Mouse (Mus musculus) inflammation-experienced regulatory T-cells, adult 6 months (primary cell): ENCODE data around the gene Tk1. TPM values are rescaled to one million over a fixed set of nuclear protein-coding genes. Genes with fewer than 3 reads are reported as not detected.
"Not testable (repeated sequence)": the region's sequence is repeated elsewhere in the genome, so short reads cannot be mapped to it uniquely, and the experiment has no call there.

Experiments
- ATAC-seq: one replicate; pipeline ENCODE4 v1.8.0; 2017
- polyA plus RNA-seq, 3 experiments: library from polyadenylated mRNA; unstranded; fragments of 100-300 nt; shearing (Covaris generic); gene quantifications; one replicate each; pipeline ENCODE4 v1.2.1; 2017

The Tk1 gene
- polyA plus RNA-seq, 3 experiments from 2014 or later = 27.3 to 126 (median 52.4) TPM

DNA sequence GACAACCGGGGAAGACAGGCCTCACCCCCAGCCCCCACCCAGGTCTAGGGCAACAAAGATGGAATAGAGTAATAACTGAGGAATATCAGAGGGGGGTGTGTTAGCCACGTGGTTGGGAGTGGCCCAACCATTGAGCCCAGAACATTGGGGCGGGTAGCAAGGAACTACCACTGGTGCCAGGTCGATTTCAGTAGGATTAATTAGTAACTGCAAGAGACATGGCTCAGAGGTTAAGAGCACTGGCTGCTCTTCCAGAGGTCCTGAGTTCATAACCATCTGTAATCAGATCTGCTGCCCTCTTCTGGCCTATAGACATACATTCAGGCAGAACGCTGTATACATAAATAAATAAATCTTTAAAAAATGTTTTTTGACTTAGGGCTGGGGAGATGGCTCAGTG lies 20.7 kb upstream of the Tk1 start:
- ATAC-seq = no peak

DNA sequence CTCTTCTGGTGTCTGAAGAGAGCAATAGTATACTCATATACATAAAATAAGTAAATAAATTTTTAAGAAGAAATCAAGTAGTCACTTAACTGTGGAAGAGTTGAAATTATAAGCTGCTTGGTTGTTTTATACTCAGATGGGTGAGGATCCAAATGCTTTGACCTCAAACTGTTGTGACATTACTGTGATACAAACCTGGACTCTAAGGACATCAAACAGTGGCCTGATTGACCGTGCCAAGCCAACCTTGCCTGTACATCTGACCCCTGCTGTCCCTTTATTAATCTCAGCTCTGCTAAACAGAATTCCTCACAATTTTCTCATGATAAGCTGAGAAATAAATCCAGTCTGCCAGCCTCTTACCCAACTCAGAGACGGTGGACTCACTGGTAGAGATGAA lies 19.8 kb upstream of the Tk1 start:
- ATAC-seq = no peak

DNA sequence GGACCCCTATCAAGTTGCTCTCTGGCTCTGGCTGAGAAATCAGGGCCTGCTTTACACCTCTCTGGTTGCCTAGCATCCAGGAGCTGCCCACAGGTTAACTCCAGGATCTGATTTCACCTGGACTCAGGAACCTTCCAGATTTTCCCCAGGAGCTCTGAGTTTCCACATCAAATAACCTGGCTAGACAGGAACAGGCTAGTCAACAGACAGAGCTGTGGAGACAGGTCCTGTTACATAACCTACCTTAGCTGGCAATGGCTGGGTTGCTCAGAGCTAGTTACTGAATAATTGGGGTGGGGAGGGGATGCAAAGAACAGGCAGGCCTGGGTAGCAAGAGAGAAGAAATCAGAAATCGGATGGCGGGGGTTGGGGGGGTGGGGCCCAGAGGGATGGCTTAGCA lies 19.1 kb upstream of the Tk1 start:
- no peak for ATAC-seq

DNA sequence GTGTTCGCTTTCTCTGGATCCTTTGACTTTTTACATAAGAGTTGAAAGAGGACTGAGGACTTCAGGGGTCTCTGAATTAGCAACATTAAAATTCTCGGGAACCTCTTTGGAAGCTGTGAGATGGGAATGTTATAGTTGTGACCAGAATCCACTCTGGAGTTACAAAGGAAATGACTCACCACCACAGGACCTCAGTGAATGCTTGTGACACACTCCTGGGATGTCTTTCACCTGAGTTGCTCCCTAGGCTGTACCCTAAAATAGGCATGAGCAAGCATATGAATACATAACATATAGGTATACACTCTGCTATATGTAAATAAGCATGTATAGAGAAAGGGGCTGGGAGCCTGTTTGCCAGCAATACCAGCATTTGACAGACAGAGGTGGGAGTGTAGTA lies 17.5 kb upstream of the Tk1 start:
- no peak for ATAC-seq

DNA sequence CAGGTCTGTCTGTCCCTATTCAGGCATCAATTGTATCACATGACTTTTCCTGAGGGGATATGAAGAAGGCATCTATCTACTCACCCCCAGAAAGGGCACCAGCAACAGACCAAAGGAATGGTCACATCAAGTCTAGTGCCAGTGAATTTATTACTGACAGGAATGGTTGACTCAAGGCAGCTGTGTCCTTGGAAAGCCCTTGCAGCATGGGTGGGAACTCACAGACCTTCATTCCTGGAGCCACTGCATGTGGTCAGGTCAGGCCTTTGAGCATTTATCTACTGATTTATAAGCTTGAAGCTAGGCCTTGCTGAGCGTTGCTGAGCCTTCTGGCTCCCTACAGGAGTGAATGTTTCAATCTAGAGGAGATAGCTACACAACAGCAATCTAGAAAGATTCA lies 15.0 kb upstream of the Tk1 start:
- no peak for ATAC-seq

DNA sequence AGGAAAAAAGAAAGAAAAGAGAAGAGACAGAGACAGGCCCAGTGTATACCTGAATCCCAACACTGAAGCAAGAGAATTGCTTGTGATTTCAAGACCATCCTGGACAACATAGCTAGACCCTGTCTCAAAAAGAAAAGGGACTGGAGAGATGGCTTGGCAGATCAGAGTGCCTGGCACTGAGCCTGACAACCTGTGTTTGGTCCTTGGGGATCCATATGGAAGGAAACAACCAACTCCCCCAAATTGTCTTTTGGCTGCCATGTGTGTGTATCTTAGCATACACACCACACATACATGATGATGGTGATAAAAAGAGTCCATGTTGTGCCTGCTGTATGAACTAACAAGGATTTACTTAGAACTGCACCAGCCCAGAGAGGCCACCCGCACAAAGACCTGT lies 13.1 kb upstream of the Tk1 start:
- ATAC-seq = no peak

DNA sequence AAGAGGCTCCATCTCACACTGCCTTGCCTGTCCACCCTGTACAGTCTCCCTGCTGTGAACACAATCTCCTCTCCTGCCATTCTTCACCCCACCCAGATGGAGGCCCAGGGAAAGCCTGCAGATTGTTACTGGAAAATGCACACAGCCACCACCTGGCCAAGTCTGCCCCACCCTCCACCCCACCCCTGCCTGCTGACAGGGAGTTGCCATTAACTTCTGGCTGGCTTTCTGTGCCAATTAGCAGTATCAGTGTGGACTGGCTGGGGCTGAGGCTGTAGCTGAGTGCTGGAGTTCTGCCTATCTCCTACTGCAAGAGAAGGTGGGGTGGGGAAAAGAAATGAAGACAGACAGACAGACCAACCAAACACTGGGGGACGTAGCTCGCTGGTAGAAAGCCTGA lies 12.7 kb upstream of the Tk1 start:
- ATAC-seq = no peak

DNA sequence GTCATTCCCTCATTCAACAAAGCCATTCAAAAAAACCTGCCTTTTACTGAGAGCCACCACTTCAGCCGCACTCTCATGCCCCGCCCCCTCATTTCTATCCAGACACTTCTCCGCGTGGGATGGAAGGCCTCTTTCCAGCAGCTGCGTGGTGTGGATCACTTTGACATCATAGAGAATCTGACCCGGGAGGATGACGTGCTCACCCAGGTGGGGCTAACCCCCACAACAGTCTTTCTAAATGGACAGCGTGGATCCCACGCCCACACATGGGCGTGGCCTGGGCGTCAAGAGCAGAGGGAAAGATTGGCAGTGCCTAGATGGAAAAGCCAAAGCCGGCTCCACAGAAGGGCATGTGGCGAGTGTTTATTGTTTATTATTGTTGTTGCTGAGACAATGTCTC lies 10.4 kb upstream of the Tk1 start:
- ATAC-seq = no peak

DNA sequence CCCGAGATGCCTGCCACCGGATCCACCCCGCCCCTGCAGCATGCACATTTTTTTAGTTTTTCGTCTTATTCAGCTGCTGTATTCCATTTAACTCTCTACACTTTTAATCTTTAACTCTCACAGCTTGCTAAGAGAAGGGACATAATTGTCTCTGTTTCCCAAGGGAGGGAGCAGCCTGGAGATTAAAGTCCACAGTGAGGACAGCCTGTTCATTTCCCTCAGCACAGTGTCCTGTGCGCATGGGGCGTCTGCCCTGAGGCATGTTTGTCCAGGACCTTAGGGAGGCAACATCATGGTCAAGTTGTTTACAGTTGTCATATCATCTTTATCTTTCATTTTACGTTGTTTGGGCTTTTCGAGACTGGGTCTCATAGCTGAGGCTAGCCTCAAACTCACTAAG lies 8.2 kb upstream of the Tk1 start:
- ATAC-seq = no peak

DNA sequence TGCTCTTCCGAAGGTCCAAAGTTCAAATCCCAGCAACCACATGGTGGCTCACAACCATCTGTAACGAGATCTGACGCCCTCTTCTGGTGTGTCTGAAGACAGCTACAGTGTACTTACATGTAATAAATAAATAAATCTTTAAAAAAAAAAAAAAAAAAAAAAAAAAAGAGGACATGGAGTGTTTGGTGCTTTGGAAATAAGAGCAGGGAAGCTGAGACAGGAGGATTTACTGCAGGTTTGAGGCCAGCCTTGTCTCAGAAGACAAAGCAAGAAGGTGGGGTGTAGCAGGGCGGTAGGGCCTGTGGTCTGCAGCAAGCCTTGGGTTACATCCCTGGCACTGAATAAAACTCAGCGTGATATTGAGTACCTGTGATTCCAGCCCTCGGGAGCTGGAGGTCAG lies 7.6 kb upstream of the Tk1 start:
- not testable (repeated sequence) for ATAC-seq

DNA sequence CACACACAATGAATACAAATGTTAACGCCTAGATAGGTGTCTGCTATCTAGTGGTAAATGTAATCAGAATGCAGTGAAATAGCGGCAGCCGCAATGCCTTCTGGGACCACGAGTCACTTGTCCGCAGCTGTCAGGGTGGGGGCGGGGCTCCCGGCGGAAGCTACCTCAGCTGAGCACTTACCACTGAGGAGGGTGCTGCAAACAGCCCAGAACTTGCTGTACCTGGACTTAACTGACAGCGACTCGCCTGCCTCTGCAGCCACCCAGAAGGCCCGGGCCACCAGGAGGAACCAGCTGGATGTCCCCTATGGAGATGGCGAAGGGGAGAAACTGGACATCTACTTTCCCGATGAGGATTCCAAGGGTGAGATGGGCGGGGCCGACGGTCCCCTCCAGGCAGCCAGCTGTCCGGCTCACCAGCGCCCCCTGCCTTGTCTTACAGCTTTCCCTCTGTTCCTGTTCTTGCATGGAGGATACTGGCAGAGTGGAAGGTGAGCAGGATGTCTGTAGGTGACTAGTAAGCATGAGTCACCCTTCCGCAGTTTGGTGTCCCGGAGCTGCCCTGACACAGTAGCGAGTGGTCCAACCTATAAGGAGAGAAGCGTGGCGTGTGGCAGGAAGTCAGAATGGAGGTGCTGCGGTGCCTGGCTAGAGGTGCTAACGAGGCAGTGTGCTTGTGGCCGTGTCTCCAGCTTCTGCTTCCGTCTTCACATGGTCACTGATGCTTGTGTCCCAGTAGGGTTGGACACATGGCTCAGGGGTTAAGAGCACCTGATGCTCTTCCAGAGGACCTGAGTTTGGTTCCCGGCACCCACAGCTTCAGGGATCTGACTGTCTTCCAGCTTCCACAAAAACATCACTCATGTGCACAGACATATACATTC lies 6.4 kb upstream of the Tk1 start:
- ATAC-seq = peak; percentile 90

DNA sequence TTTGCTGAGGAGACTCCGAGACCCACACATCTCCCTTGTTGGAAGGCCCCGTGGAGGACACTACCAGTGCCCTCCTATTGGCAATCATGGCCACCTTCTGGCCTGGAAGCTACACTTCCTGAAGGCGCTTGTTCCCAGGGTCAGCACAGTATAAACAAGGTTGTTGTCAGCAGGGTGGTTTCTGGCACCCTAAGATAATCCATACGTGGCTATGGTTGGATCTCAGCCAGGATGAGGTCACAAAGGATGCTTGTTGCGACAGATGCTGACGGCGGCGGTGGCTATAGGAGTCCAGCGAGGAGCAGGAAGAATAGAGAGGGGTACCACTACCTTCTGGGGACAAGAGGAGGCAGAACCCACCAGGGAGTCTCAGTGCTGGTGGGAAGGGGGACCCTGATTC lies 4.5 kb upstream of the Tk1 start:
- ATAC-seq = no peak

DNA sequence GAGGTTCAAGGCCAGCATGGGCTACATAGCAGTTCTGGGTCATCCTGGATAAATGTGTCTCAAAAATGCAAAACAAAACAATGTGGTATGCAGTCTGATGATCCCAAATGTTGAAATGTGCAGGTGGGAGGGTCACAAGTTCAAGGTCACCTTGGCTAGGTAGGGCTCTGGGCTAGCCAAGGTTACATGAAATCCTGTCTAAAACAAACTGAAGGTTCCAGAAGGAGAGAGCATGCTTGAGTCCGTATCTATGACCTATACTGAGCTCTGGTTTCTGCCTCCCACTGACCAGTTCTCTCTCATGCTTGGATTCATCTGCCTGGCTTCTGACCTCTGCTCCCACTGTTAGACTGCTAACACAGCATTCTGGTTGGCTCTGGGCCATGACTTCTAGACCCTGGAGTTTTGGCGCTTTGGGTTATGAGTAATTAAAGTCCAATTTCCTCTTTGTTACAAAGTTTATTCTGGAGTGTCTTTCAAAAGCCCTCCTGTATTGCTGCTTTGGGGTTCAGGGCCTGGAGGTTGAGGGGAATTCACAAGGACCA lies 3.9 kb upstream of the Tk1 start:
- ATAC-seq = no peak

DNA sequence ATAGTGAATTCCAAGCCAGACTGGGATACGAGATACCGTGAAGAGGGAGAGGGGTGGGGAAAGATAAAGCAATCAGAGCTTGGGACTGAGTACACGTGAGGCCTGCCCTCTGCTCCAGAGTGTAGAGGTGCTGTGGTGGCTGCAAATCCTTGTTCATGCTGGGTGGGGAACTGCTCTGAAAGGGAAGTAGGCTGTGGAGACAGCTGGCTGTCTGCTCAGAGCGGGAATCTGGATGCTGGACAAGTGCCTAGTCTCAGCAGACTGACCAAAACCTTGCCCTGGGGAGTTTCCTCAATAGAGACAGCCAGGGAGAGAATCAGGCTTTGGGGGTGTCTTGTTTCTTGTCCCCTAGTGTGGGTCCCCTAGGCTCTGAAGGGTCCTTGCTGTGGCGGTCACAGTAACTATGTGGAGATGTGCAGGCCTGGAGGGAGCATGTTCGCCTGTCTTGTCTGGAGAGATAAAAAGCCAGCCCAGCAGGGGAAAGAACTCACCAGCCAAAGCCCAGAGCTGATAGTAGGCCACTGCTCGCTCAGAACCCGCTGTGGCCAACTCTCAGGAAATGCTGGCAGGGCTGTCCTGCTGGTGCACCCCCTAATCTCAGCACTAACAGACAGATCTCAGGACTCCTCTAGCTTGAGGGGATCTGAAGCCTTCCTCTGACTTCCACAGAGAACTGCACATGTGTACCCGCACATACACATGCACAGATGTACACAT lies 3.2 kb upstream of the Tk1 start:
- no peak for ATAC-seq

DNA sequence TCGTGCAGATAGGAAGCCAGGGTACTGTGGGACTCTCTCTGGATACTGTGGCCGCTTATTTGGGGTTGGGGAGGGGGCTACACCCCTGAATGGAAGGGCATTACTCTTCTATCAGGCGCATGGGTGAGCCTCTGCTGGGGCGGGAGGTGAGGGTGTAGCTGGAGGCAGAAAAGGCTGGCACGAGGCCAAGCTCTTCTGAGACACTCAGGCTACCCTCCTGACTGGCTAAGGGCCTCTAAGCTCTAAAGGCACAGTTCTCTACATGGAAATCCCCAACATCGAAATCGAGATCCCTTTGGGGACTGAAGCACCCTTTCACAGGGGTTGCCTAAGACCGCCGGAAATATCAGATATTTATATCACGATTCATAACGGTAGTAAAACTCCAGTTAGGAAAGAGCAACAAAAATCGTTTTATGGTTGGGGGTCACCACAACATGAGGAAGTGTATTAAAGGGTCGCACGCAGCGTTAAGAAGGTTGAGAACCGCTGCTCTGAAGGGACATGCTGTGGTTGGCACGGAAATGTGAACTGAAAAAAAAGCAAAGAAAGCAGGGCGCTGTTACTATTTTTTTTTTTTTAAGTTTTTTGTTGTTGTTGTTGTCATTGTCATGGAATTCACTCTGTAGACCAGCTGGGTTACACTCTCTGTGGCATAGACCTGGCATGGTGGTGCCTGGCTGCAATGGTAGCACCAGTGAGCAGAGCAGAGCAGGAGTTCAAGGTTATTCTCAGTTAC lies 2.4 kb upstream of the Tk1 start:
- ATAC-seq = peak; percentile 49

DNA sequence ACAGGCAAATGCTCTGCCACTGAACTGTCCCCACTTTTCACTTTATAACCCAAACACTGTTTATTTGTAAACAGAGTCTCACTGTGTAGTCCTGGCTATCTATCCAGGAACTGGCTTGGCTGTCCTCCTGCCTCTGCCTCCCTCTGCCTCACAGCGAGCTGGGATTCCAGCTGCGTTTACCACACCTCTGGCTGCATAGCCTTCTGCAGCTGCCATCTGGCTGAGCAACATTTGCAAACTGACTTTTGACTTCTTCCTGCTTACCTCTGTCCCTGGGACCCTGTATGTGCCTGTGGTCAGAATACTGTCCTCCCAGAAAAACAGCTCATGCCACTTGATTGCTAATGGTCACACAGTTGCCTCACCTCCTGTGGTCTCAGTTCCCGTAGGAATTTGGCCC lies 1.5 kb upstream of the Tk1 start:
- ATAC-seq = no peak

DNA sequence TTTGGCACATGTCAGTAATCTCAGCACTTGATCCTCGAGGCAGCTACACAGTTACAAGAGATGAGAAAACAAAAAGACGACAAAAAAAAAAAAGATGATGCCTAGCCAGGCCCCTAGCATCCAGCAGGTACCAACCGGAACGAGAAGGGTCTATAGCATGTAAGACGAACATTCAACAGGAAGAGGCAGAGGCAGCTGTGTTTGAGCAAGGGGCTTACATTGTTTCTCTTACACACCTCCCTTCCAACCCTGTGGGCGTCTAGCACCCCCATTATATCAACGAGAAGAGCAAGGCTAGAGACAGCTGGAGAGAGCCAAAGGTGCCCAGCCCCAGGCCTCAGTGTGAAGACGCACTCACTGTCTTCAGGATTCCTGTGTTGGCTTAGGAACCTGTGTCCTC lies 1.0 kb upstream of the Tk1 start:
- ATAC-seq = no peak

DNA sequence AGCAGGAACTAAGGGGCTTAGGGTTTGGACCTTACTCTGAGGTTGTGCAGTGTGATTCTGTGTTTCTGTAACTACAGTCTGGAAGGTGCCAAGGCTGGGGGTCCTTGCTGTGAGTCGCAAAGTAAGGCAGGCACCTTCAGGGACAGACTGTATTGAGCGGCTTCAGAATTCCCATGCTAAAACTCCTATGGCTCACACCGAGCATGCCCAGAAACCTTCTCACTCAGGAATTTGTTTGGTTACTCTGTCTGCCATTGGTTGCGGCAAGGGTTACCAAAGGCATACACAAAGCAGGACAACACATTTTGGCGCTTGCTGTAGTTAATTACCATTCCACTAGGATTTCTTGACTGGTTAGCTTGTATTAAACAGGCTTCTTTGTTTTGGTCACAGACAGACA lies 272 bp upstream of the Tk1 start:
- no peak for ATAC-seq

DNA sequence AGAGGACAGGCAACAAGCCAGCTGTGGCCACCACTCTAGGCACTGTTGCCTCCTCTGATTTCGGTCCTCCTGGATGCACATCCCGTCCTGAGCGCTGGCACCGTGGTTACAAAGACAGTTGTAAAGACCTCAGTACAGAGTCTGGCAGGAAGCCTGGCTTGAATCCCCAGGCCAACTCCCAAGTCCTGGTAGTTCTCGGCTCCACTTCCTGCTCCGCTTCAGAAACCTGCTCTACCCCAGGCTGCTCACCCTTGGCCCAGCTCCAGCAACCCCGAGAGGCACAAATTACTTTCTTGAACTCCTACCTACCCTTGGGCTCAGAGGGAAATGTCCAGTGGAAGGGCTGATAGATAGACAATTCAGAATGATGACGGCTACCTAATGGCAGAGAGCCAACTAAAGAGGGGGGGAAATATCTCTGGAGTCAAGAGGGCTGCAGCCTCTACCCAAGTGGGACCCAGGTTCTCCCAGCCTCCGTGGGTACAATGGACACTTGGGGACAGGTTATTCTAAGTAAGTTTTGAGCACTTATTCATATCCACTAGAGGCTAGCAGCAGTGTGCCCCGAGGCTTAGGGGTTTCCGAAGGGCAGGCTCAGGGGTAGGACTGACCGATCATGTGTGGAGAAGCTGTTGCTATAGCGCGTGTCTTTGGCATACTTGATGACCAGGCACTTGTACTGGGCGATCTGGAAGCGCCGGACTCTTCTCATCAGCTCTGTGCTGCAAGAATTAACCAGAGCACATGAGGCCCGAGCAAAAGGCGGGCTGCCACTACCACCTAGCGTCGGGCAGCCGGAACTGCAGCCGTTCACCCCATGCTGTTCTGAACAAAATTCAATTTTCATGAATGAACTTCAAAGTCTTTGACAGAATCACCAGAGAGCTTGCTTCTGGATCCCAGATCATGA lies 1.6 kb downstream of the Tk1 start:
- ATAC-seq = no peak

DNA sequence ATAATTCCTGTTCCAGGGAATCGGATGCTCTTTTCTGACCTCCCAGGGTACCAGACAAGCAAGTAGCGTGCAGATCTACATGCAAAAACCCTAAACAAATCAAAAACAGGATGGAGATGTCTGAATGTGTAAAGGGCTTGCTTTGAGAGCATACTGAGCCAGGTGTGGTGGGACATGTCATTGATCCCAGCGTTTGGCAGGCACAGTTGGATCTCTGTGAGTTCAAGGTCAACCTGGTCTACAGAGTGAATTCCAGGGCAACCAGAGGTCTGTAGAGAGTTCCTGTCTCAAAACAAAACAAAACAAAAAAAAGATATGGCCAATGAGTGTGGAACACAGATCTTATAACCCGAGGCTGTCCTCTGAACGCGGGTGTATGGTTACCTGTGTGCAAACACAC lies 2.5 kb downstream of the Tk1 start:
- no peak for ATAC-seq

DNA sequence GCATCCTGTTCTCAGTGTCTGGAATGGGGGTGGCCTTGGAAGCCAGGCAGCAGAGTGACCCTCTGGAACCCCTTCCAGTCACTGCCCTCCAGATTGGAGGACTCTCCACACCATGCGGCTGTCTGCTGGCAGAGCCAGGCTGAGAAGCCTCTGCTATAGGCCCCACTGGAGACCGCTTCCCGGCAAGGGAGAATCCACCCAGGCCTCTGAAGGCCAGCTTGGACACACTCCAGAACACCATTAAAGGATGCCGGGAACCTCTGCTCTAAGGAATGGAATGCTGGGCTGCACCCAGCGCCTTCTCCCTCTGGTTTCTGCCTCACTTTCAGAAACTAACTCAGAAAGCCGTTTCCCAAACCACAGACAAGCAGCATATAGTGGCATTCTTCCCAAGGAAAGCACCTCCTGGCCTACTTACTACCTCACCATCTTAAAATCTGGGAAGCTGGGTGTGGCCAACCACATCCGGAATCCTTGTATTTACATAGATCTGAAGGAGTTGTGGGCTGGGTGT lies 3.1 kb downstream of the Tk1 start:
- ATAC-seq = no peak

DNA sequence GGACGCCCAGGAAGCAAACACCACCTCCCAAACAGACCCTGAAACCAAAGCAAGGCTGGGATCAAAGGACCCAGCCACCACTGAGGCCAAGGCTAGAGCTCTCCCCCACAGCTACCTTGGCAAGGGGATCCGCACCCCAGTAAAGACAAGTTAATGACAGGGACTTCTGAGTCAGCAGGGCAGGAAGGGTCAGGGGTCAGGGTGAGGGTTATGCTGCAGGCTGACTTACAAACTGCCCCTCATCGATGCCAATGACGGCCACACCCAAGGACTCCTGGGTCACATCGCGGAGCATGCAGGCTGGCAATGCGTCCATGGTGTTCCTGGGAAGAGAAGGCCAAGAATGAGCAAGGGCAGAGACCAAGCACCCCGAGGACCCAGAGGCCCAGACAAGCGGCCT lies 4.0 kb downstream of the Tk1 start:
- no peak for ATAC-seq
